Mouse (Mus musculus) hindbrain, embryonic 11.5 days (tissue): ENCODE measurements at regions not wholly inside any gene's neighbourhood (a gene's known extent, or its start where the extent isn't known, plus 50 kb on each side); places are given as distances from the start of the nearest gene placed in this dataset.

Experiments
- ATAC-seq: fragments of 200-750 bp; cut with Nextera tagmentation; 2 replicates; pipeline ENCODE4 v1.8.0; 2017; ENCODE audit warnings: mild to moderate bottlenecking, moderate TSS enrichment, moderate library complexity; ENCODE audit not compliant: low FRiP score
- DNase-seq: peaks from one replicate; pipeline ENCODE4 v3.0.0-alpha.2; 2015; ENCODE audit warnings: low spot score
- H3K27ac ChIP-seq: fragments of 300-500 bp; sonication (generic); 2 replicates; pipeline ENCODE4 v1.5.1; 2014; ENCODE audit warnings: mild to moderate bottlenecking, low read depth, low read length
- H3K27me3 ChIP-seq: fragments of 300-500 bp; sonication (generic); 2 replicates; pipeline ENCODE4 v1.6.1; 2014; ENCODE audit warnings: mild to moderate bottlenecking, low read length, moderate library complexity, mixed read lengths; ENCODE audit not compliant: control insufficient read depth, insufficient read depth
- H3K36me3 ChIP-seq: fragments of 300-500 bp; sonication (generic); 2 replicates; pipeline ENCODE4 v1.6.1; 2014; ENCODE audit warnings: mild to moderate bottlenecking, low read length, moderate library complexity, mixed read lengths; ENCODE audit not compliant: control insufficient read depth, insufficient read depth
- H3K4me1 ChIP-seq: fragments of 300-500 bp; sonication (generic); replicated peaks from 2 replicates; pipeline ENCODE4 v1.6.1; 2014; ENCODE audit warnings: low read length, mixed read lengths; ENCODE audit not compliant: control insufficient read depth, insufficient read depth
- H3K4me2 ChIP-seq: fragments of 300-500 bp; sonication (generic); replicated peaks from 2 replicates; pipeline ENCODE4 v1.6.1; 2014; ENCODE audit warnings: mild to moderate bottlenecking, low read depth, low read length
- H3K4me3 ChIP-seq: fragments of 300-500 bp; sonication (generic); 2 replicates; pipeline ENCODE4 v1.5.1; 2014; ENCODE audit warnings: low read depth, low read length
- H3K9ac ChIP-seq: fragments of 300-500 bp; sonication (generic); 2 replicates; pipeline ENCODE4 v1.6.1; 2014; ENCODE audit warnings: low read depth, low read length
- H3K9me3 ChIP-seq: fragments of 300-500 bp; sonication (generic); 2 replicates; pipeline ENCODE4 v1.6.1; 2016; ENCODE audit warnings: low read length; ENCODE audit not compliant: control insufficient read depth
- WGBS: fragments of 180-500 bp; shearing (Covaris S2); extraction: QIAGEN DNeasy Blood & Tissue Kit; methylation state at CpG from one replicate; pipeline ENCODE4 v1.1.7; 2014; 5-methylcytosine and 5-hydroxymethylcytosine counted together

- Histone ChIP-seq H3K9me3 (no peaks in the 10 kb centered on the region), H3K4me1 (no peaks in the 10 kb centered on the region), H3K9ac (no peak overlapping the region), H3K4me2 (no peak overlapping the region), H3K4me3 (no peak overlapping the region), H3K36me3 (no peaks in the 10 kb centered on the region), H3K27me3 (no peaks in the 10 kb centered on the region), H3K27ac (no peak overlapping the region)
- 76% methylated on average over 6 of the region's 6 CpGs for WGBS
- ATAC-seq: no peak
- peak; percentile 6 for DNase-seq
These were observed 279.4 kb downstream of the Mctp2 start for GRCm38 (mm10) chr7:72027006-72027405.

DNA sequence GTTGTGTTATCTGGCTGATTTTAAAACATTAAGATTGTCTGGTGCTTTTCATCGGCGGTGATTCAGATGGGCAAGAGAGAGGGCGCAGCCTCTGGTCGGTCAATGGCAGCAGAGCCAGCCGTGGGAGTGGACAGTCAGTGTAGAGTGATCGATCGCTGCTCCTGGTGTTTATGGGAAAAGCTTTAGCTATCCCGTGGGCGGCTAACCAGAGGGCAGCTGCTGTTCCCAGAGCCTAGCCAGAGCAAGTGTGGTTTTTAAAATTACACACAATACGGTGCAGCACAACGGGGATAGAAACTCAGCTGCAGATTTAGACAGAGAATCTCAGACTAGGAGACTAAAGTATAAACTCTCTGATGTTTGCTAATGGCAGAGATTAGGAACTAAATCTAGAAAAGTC, 297.3 kb downstream of the Mctp2 start:
- Histone ChIP-seq H3K36me3 (no peaks in the 10 kb centered on the region), H3K4me1 (no peaks in the 10 kb centered on the region), H3K27me3 (no peaks in the 10 kb centered on the region), H3K9me3 (no peaks in the 10 kb centered on the region), H3K9ac (no peak overlapping the region), H3K4me2 (no peak overlapping the region), H3K4me3 (no peak overlapping the region), H3K27ac (no peak overlapping the region)
- WGBS: 82% methylated on average over 11 of the region's 11 CpGs
- DNase-seq: no peak
- ATAC-seq: no peak

DNA sequence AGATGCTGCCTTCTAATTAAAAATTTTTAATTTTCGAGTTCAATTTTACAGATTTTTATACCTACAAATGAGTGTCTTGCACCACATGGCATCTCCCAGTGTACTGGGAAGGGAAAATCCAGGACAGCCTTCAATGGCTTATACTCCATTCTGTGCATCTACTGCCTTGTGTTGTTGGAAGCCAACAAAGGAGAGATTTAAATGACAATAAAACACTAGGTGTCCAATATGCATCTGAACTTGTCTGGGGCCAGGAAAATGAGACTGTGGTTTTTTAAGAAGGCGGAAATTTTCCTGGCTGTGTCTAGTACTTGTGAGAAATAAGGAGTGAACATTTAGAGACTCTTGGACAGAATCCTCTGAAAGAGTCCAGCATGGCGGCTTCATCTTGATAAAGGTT, 302.1 kb downstream of the Mctp2 start:
- no peak overlapping the region for H3K4me2 ChIP-seq
- DNase-seq: no peak
- no peak overlapping the region for H3K4me3 ChIP-seq
- H3K27ac ChIP-seq: no peak overlapping the region
- H3K9ac ChIP-seq: no peak overlapping the region
- H3K36me3 ChIP-seq: no peaks in the 10 kb centered on the region
- H3K4me1 ChIP-seq: no peaks in the 10 kb centered on the region
- no peaks in the 10 kb centered on the region for H3K9me3 ChIP-seq
- H3K27me3 ChIP-seq: no peaks in the 10 kb centered on the region
- ATAC-seq: no peak
- WGBS: 72% methylated on average over 3 of the region's 3 CpGs

GRCm38 (mm10) chr7:71992526-71992925, 313.9 kb downstream of the Mctp2 start:
- ATAC-seq (no peak), DNase-seq (no peak)
- Histone ChIP-seq H3K4me2 (no peak overlapping the region), H3K27me3 (no peaks in the 10 kb centered on the region), H3K4me3 (no peak overlapping the region), H3K27ac (no peak overlapping the region), H3K36me3 (no peaks in the 10 kb centered on the region), H3K9ac (no peak overlapping the region), H3K9me3 (no peaks in the 10 kb centered on the region), H3K4me1 (no peaks in the 10 kb centered on the region)
- 78% methylated on average over 3 of the region's 3 CpGs for WGBS

DNA sequence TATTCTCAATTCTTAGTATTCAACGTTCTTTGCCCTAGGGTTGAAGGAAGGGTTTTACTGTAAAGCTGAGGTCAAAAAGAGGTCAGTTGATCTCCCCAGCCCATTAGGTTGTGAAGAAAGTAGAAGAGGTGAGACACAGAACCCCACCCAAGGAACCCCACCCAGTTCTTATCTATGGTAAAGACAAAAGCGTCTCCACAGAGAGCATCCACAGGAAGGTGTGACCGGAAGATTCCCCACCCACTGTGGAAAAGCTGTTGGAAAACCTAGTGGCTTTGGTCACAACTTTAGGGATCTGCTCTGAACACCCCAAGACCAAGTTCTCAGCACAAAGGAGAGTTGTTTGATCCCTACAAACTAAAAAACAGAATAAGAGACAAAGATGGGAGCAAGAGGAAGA, 314.6 kb downstream of the Mctp2 start:
- WGBS: 90% methylated on average over 3 of the region's 3 CpGs
- DNase-seq (no peak), ATAC-seq (no peak)
- Histone ChIP-seq H3K4me1 (no peaks in the 10 kb centered on the region), H3K9ac (no peak overlapping the region), H3K9me3 (no peaks in the 10 kb centered on the region), H3K27ac (no peak overlapping the region), H3K27me3 (no peaks in the 10 kb centered on the region), H3K4me2 (no peak overlapping the region), H3K4me3 (no peak overlapping the region), H3K36me3 (no peaks in the 10 kb centered on the region)

GRCm38 (mm10) chr7:71991206-71991605, 315.2 kb downstream of the Mctp2 start:
- no peak overlapping the region for H3K9ac ChIP-seq
- ATAC-seq (no peak), DNase-seq (no peak)
- 92% methylated on average over 4 of the region's 4 CpGs for WGBS
- H3K27me3 ChIP-seq: no peaks in the 10 kb centered on the region
- no peak overlapping the region for H3K4me3 ChIP-seq
- H3K9me3 ChIP-seq: no peaks in the 10 kb centered on the region
- no peaks in the 10 kb centered on the region for H3K36me3 ChIP-seq
- no peak overlapping the region for H3K27ac ChIP-seq
- H3K4me2 ChIP-seq: no peak overlapping the region
- H3K4me1 ChIP-seq: no peaks in the 10 kb centered on the region

DNA sequence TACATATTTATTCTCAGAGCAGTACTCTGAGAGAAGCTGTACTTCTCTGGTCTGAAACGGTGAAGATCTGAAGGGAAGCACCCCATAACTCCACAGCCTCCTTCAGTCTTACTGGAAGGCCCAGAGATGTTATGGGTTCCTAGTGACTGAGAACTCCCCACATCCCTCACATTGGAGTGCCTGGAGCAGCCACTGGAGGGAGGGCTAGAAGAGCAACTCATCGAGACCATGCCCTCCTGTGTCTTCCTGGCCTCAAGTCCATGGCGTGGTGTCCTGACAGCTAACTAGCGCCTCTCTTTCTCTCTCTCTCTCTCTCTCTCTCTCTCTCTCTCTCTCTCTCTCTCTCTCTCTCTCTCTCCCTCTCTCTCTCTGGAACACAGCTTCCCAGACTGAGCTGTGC, 340.4 kb downstream of the Mctp2 start:
- Histone ChIP-seq H3K4me1 (no peaks in the 10 kb centered on the region), H3K27me3 (no peaks in the 10 kb centered on the region), H3K4me2 (no peak overlapping the region), H3K9ac (no peak overlapping the region), H3K36me3 (no peaks in the 10 kb centered on the region), H3K9me3 (no peaks in the 10 kb centered on the region), H3K4me3 (no peak overlapping the region), H3K27ac (no peak overlapping the region)
- WGBS: 78% methylated on average over 4 of the region's 4 CpGs
- no peak for DNase-seq
- ATAC-seq: no peak

DNA sequence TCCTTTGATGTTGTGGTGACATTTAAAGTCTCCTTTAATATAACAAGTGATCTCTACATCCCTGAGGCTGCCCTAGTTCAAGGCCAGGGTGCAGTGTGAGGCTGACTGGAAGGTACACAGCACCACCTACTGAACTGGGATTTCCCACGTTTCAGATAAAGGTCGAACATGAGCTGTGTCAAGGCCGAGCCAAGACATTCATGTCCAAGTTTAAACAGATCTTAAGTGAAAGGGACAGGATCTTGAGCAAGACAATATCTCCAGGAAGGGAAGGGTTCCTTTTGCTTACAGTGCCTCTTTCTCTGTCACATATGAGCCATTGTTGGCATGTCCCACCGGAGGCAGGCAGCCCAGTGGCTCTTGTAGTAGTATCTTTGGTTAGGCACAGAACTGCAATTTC, 343.0 kb downstream of the Mctp2 start:
- Histone ChIP-seq H3K9ac (no peak overlapping the region), H3K27me3 (no peaks in the 10 kb centered on the region), H3K4me1 (no peaks in the 10 kb centered on the region), H3K4me3 (no peak overlapping the region), H3K36me3 (no peaks in the 10 kb centered on the region), H3K27ac (no peak overlapping the region), H3K9me3 (no peaks in the 10 kb centered on the region), H3K4me2 (no peak overlapping the region)
- WGBS: 81% methylated on average over 4 of the region's 4 CpGs
- ATAC-seq: no peak
- no peak for DNase-seq

- H3K36me3 ChIP-seq: no peaks in the 10 kb centered on the region
- H3K4me3 ChIP-seq: no peak overlapping the region
- 96% methylated on average over 3 of the region's 3 CpGs for WGBS
- H3K9ac ChIP-seq: no peak overlapping the region
- no peaks in the 10 kb centered on the region for H3K27me3 ChIP-seq
- H3K4me1 ChIP-seq: no peaks in the 10 kb centered on the region
- no peak overlapping the region for H3K4me2 ChIP-seq
- no peak overlapping the region for H3K27ac ChIP-seq
- ATAC-seq (no peak), DNase-seq (no peak)
- H3K9me3 ChIP-seq: no peaks in the 10 kb centered on the region
These were observed 343.6 kb downstream of the Mctp2 start for GRCm38 (mm10) chr7:71962851-71963250.
